In the genomic region with DNA sequence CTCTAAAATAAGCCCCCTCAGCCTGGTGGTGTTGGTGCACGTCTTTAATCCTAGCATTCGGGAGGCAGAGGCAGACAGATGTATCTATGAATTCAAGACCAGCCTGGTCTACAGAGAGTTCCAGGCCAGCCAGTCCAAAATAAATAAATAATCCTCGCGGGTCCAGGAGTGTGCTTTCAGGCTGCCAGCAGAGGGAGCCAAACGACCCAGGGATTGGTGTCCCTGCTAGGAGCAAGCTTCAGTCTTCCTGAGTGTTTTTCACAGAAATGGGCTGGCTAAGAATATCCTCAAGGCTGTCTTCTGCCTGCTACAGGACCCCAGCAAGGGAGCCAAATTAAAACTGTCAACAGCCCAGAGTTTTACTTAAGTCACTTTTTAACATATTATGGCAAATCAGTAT, we compare ENCODE assay signal across 8 mouse cellular contexts. TPM values are rescaled to one million over a fixed set of nuclear protein-coding genes. Genes with fewer than 3 reads are reported as not detected.
A peak's percentile ranks its signal among the peaks of the same experiment; 100 is the strongest.
DNase-seq lines count a peak whose midpoint lies in the region; ATAC-seq lines count a peak whose summit lies in the region.

No protein-coding gene starts in this region.

- no peaks in the 10 kb centered on the region for H3K9me3 ChIP-seq in kidney, embryonic 15.5 days (replicated peaks)
- no peaks in the 10 kb centered on the region for H3K9me3 ChIP-seq in liver, embryonic 16.5 days (replicated peaks; ENCODE audit: control insufficient read depth, low read length)

- peak; percentile 62 to 68 for DNase-seq in CD8-positive naive resting alpha-beta T cell, adult 2 months (ENCODE audit: low read depth in 2 of 2, low spot score in 2 of 2)
- DNase-seq in adrenal gland, adult 2 months = peak; percentile 86
- DNase-seq in embryo, embryonic 10.5 days (ENCODE audit: low spot score) = peak; percentile 93
- DNase-seq in heart, adult 9 months (ENCODE audit: low spot score in 2 of 2) = peak; percentile 83 to 85
- DNase-seq in ovary, adult 18-20 months (ENCODE audit: low spot score) = peak; percentile 44
- peak; percentile 89 for DNase-seq in thymus, postnatal 4 days

- peak overlapping the region; percentile 25; the same call in 1 of the 2 replicates for H3K27ac ChIP-seq in kidney, embryonic 15.5 days
- H3K27ac ChIP-seq in liver, embryonic 16.5 days (ENCODE audit: low read length) = peak overlapping the region; percentile 48; the same call in 1 of the 2 replicates

- no peak overlapping the region for H3K9ac ChIP-seq in kidney, embryonic 15.5 days
- no peak overlapping the region for H3K9ac ChIP-seq in liver, embryonic 16.5 days (ENCODE audit: low read depth, low read length)

- no peak overlapping the region for H3K4me3 ChIP-seq in kidney, embryonic 15.5 days (replicated peaks)
- H3K4me3 ChIP-seq in liver, embryonic 16.5 days (ENCODE audit: low read depth, low read length) = no peak overlapping the region

- 0 out of 2 replicates have a peak, but pooled peaks cover 5% of the 10 kb centered on the region for H3K4me1 ChIP-seq in kidney, embryonic 15.5 days
- peaks cover 5% of the 10 kb centered on the region for H3K4me1 ChIP-seq in liver, embryonic 16.5 days (ENCODE audit: control insufficient read depth, low read depth, low read length)

- 22% methylated on average over 5 of the region's 5 CpGs for WGBS in kidney, embryonic 15.5 days
- WGBS in liver, embryonic 16.5 days (ENCODE audit: insufficient replicate concordance) = 7% methylated on average over 5 of the region's 5 CpGs

- no peaks in the 10 kb centered on the region for H3K27me3 ChIP-seq in kidney, embryonic 15.5 days
- H3K27me3 ChIP-seq in liver, embryonic 16.5 days (ENCODE audit: control insufficient read depth, insufficient read depth, low read depth, low read length) = no peaks in the 10 kb centered on the region

- H3K36me3 ChIP-seq in kidney, embryonic 15.5 days = peaks cover 80% of the 10 kb centered on the region
- peaks cover 32% of the 10 kb centered on the region for H3K36me3 ChIP-seq in liver, embryonic 16.5 days (ENCODE audit: control insufficient read depth, insufficient read depth)

- no peak overlapping the region for H3K4me2 ChIP-seq in kidney, embryonic 15.5 days
- no peak overlapping the region for H3K4me2 ChIP-seq in liver, embryonic 16.5 days (ENCODE audit: low read depth, low read length)

- ATAC-seq in kidney, embryonic 15.5 days (replicated peaks; ENCODE audit: low FRiP score) = peak; percentile 69; the same call in 1 of the 2 replicates
- peak; percentile 75 for ATAC-seq in liver, embryonic 16.5 days (ENCODE audit: low read depth)

RNA-seq across cellular contexts. Expression of a gene that starts 11.6 kb away (rescaled TPM):
- 10 to 100 TPM; 10.6 to 22.1 TPM for total RNA-seq in adrenal gland, adult 2 months (2021)
- 35.4 and 39.9 TPM in 2 replicates for polyA plus RNA-seq in adrenal gland, adult 2 months (2012; rRNA removed)
- 22.2 and 30.9 TPM in 2 replicates for polyA plus RNA-seq in kidney, embryonic 15.5 days (2015; fragmentation: Nextera tagmentation; extraction: Ambion mirVana)
- polyA plus RNA-seq in liver, embryonic 16.5 days (2015; fragmentation: Nextera tagmentation; extraction: Ambion mirVana) = 43.8 and 47.7 TPM in 2 replicates

RNA-seq across cellular contexts. Expression of a gene that starts 13.8 kb away (rescaled TPM):
- total RNA-seq in adrenal gland, adult 2 months (2021) = 1 to 10 TPM; 2.1 to 2.5 TPM
- polyA plus RNA-seq in adrenal gland, adult 2 months (2012; rRNA removed) = 0.61 and 0.72 TPM in 2 replicates
- 21.8 and 25.0 TPM in 2 replicates for polyA plus RNA-seq in kidney, embryonic 15.5 days (2015; fragmentation: Nextera tagmentation; extraction: Ambion mirVana)
- polyA plus RNA-seq in liver, embryonic 16.5 days (2015; fragmentation: Nextera tagmentation; extraction: Ambion mirVana) = 11.1 and 13.3 TPM in 2 replicates

RNA-seq across cellular contexts. Expression of a gene that starts 19.2 kb away (rescaled TPM):
- total RNA-seq in adrenal gland, adult 2 months (2021) = under 1 TPM in 1 of 2 experiments, not detected in 1; 0.38 TPM
- 0.12 and 0.20 TPM in 2 replicates for polyA plus RNA-seq in adrenal gland, adult 2 months (2012; rRNA removed)
- 4.5 and 6.2 TPM in 2 replicates for polyA plus RNA-seq in kidney, embryonic 15.5 days (2015; fragmentation: Nextera tagmentation; extraction: Ambion mirVana)
- polyA plus RNA-seq in liver, embryonic 16.5 days (2015; fragmentation: Nextera tagmentation; extraction: Ambion mirVana) = 0.41 and 0.49 TPM in 2 replicates

RNA-seq across cellular contexts. Expression of a gene that starts 22.0 kb away (rescaled TPM):
- 1 to 10 TPM; 2.4 to 7.8 TPM for total RNA-seq in adrenal gland, adult 2 months (2021)
- 11.6 and 19.0 TPM in 2 replicates for polyA plus RNA-seq in adrenal gland, adult 2 months (2012; rRNA removed)
- polyA plus RNA-seq in kidney, embryonic 15.5 days (2015; fragmentation: Nextera tagmentation; extraction: Ambion mirVana) = 61.7 and 70.4 TPM in 2 replicates
- polyA plus RNA-seq in liver, embryonic 16.5 days (2015; fragmentation: Nextera tagmentation; extraction: Ambion mirVana) = 41.0 and 46.1 TPM in 2 replicates

RNA-seq across cellular contexts. Expression of a gene that starts 28.2 kb away (rescaled TPM):
- total RNA-seq in adrenal gland, adult 2 months (2021) = 1 to 10 TPM; 2.9 to 5.2 TPM
- 7.8 and 9.5 TPM in 2 replicates for polyA plus RNA-seq in adrenal gland, adult 2 months (2012; rRNA removed)
- polyA plus RNA-seq in kidney, embryonic 15.5 days (2015; fragmentation: Nextera tagmentation; extraction: Ambion mirVana) = 1.6 and 2.2 TPM in 2 replicates
- polyA plus RNA-seq in liver, embryonic 16.5 days (2015; fragmentation: Nextera tagmentation; extraction: Ambion mirVana) = 0.11 TPM in 2 replicates
